Mouse (Mus musculus): ENCODE results near the gene Gss. TPM values are rescaled to one million over a fixed set of nuclear protein-coding genes. Genes with fewer than 3 reads are reported as not detected.

Gene Gss
- polyA plus RNA-seq (2015; fragmentation: Nextera tagmentation; extraction: Ambion mirVana) = 15.9 and 21.7 TPM in 2 replicates

DNA sequence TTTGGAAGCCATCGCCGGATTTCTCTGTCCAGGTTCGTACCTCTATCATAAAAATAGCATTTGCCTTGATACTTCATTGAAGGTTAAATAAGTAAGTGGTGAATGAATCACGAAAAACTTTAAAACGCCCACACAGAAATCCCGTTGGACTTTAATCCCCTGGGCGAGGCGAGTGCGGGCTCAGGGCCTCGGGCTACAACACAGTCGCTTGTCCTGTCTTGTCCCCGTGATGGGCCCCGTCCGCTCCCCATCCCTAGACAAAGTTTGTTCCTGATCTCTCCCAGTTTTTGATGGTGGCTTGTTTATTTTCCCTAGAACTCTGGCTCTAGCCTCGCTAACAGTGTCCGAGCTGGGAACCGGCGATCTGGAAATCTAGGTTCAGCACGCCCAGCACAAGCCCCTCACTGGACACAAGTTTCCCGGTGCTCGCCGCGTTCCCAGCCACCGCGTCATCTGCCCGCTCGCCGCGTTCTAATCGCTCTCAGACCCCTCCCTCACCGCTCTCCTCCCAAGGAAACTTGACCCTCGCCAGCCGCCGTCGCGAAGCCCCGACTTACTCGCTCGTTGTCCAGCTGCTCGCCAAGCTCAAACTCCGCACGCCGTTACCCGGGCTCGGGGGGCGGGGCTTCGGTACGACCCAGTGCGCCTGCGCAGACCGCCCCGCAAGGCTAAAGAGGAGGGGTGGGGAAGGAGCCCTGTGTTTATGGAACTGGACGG lies at the start of gene Gss:
Gene Gss, minus strand, starts transcription at position 674 of the 717 bp plus-strand sequence.
- H3K27me3 ChIP-seq (replicated peaks) = peaks cover 3% of the 10 kb centered on the region
- no peaks in the 10 kb centered on the region for H3K36me3 ChIP-seq
- H3K4me1 ChIP-seq = peaks cover 17% of the 10 kb centered on the region
- peak within 1 kb of the TSS; percentile 83 for H3K27ac ChIP-seq (replicated peaks)
- no peaks in the 10 kb centered on the region for H3K9me3 ChIP-seq (replicated peaks)
- peak within 1 kb of the TSS; percentile 68 for H3K4me3 ChIP-seq (replicated peaks)
- H3K4me2 ChIP-seq = peak within 1 kb of the TSS; percentile 86
- WGBS = under 1% methylated on average over 53 of the region's 53 CpGs
- peak within 1 kb of the TSS; percentile 67 for H3K9ac ChIP-seq (replicated peaks)
- ATAC-seq (ENCODE audit: low FRiP score) = peak; percentile 91

GRCm38 (mm10) chr2:155641540-155642472 lies 49.2 kb upstream of the Gss start:
- H3K27ac ChIP-seq (replicated peaks) = 0 out of 2 replicates have a peak overlapping the region, but pooled peaks have one; percentile 18
- 58% methylated on average over 18 of the region's 18 CpGs for WGBS
- no peaks in the 10 kb centered on the region for H3K4me1 ChIP-seq
- H3K27me3 ChIP-seq (replicated peaks) = no peaks in the 10 kb centered on the region
- ATAC-seq (ENCODE audit: low FRiP score) = no peak
- no peak overlapping the region for H3K9ac ChIP-seq (replicated peaks)
- H3K9me3 ChIP-seq (replicated peaks) = no peaks in the 10 kb centered on the region
- peaks cover 84% of the 10 kb centered on the region for H3K36me3 ChIP-seq
- H3K4me3 ChIP-seq (replicated peaks) = no peak overlapping the region
- H3K4me2 ChIP-seq = no peak overlapping the region

DNA sequence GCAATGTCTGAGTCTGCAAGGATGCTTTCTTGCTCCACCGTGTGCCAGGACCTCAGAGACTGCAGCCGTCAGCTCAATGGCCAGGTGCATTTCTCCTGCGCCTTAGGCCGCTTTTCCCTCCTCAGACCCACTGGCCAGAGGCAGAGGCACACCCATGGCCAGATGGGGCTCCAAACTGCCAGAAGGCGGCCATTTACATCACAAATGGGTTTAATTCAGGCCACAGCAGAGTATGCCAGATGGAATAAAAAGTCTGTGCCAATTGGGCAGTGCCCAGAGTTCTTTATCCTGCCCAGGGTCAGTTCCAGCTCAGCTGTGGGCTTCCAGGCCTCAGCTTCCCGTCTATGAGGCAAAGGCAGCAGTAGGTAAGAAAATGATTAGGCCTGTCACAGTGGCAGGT lies 48.0 kb upstream of the Gss start:
- no peak overlapping the region; the same call in 1 of the 2 replicates for H3K27ac ChIP-seq (replicated peaks)
- no peak overlapping the region for H3K4me3 ChIP-seq (replicated peaks)
- 47% methylated on average over 6 of the region's 6 CpGs for WGBS
- no peaks in the 10 kb centered on the region for H3K4me1 ChIP-seq
- no peak overlapping the region for H3K4me2 ChIP-seq
- H3K27me3 ChIP-seq (replicated peaks) = no peaks in the 10 kb centered on the region; the same call in 1 of the 2 replicates
- no peak overlapping the region for H3K9ac ChIP-seq (replicated peaks)
- peaks cover 87% of the 10 kb centered on the region for H3K36me3 ChIP-seq
- no peaks in the 10 kb centered on the region for H3K9me3 ChIP-seq (replicated peaks)
- no peak for ATAC-seq (ENCODE audit: low FRiP score)

DNA sequence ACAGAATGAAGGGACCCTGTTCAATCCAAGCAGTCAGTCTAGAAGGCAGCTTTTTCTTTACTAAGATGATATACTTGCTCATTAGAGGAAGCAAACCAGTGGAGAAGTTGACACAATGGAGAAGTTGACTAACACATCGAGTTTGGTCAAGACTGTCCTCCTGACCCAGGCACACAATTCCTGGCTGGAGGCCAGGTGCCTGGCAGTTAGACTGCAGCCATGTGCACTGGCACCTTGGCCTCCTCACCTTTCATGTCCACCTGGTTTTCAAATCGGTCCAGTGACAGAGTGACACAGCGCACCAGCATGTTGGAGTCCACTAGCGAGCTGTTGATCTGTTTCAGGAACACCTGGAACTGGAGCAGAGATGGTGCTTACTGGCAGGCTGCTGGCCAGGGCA lies 44.8 kb upstream of the Gss start:
- H3K36me3 ChIP-seq = peaks cover 97% of the 10 kb centered on the region
- peaks cover 28% of the 10 kb centered on the region for H3K27me3 ChIP-seq (replicated peaks)
- no peak overlapping the region for H3K9ac ChIP-seq (replicated peaks)
- H3K4me2 ChIP-seq = no peak overlapping the region
- no peak overlapping the region for H3K4me3 ChIP-seq (replicated peaks)
- no peaks in the 10 kb centered on the region for H3K4me1 ChIP-seq
- no peaks in the 10 kb centered on the region for H3K9me3 ChIP-seq (replicated peaks)
- no peak for ATAC-seq (ENCODE audit: low FRiP score)
- no peak overlapping the region for H3K27ac ChIP-seq (replicated peaks)
- 89% methylated on average over 4 of the region's 4 CpGs for WGBS

DNA sequence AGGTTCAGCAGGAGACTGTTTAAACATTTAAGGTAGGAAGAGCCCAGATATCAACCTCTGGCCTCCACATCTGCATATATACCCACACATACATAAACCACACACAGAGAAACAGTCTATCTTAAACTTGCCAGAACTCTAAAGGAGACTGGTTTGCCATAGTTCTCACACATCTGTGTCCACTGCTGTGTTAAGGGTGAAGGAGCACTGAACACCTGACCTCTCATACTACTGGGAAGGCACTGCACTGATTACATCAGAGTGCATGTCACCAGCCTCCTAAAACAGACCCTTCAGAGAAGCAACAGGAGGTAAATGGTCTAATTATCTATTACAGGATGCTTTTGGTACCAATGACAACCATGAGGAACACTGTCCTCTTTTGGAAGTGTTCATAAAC lies 44.3 kb upstream of the Gss start:
- H3K36me3 ChIP-seq = peaks cover 97% of the 10 kb centered on the region
- H3K9me3 ChIP-seq (replicated peaks) = no peaks in the 10 kb centered on the region
- no peak overlapping the region for H3K9ac ChIP-seq (replicated peaks)
- H3K27ac ChIP-seq (replicated peaks) = no peak overlapping the region
- no peak overlapping the region for H3K4me3 ChIP-seq (replicated peaks)
- no peak for ATAC-seq (ENCODE audit: low FRiP score)
- H3K4me1 ChIP-seq = no peaks in the 10 kb centered on the region
- H3K4me2 ChIP-seq = no peak overlapping the region
- H3K27me3 ChIP-seq (replicated peaks) = peaks cover 33% of the 10 kb centered on the region

- Histone ChIP-seq H3K36me3 (peaks cover 94% of the 10 kb centered on the region), H3K27ac (replicated peaks) (no peak overlapping the region), H3K27me3 (replicated peaks) (peaks cover 42% of the 10 kb centered on the region), H3K4me2 (no peak overlapping the region), H3K9ac (replicated peaks) (no peak overlapping the region), H3K4me1 (peaks cover 5% of the 10 kb centered on the region; the same call in 1 of the 2 replicates), H3K9me3 (replicated peaks) (no peaks in the 10 kb centered on the region), H3K4me3 (replicated peaks) (no peak overlapping the region)
- WGBS = 95% methylated on average over 8 of the region's 8 CpGs
- no peak for ATAC-seq (ENCODE audit: low FRiP score)
Observed at GRCm38 (mm10) chr2:155635961-155636360, 43.4 kb upstream of the Gss start.

DNA sequence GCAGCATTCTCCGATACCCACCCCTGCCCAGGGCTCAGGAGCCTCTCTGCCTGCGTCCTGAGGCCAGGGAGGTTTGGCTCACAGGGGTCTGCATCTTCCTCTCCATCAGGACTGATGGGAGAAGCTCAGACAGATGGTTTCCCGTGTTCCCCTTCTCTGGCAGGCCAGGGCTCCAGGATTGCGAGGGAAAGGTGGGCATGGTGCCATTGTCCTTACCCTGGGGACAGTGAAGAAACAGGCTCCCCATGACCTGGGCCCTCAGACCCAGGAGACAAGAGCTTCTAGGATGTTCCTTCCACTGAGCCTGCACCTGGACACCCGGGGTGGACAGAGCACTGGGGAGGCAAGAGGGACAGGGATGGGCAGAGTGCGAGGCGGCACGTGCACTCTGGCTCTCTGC lies 42.0 kb upstream of the Gss start:
- H3K4me2 ChIP-seq = no peak overlapping the region
- 94% methylated on average over 8 of the region's 8 CpGs for WGBS
- H3K27ac ChIP-seq (replicated peaks) = no peak overlapping the region
- no peak overlapping the region for H3K4me3 ChIP-seq (replicated peaks)
- no peaks in the 10 kb centered on the region for H3K9me3 ChIP-seq (replicated peaks)
- H3K4me1 ChIP-seq = peaks cover 14% of the 10 kb centered on the region
- no peak overlapping the region for H3K9ac ChIP-seq (replicated peaks)
- H3K36me3 ChIP-seq = peaks cover 80% of the 10 kb centered on the region
- H3K27me3 ChIP-seq (replicated peaks) = peaks cover 56% of the 10 kb centered on the region
- ATAC-seq (ENCODE audit: low FRiP score) = no peak

DNA sequence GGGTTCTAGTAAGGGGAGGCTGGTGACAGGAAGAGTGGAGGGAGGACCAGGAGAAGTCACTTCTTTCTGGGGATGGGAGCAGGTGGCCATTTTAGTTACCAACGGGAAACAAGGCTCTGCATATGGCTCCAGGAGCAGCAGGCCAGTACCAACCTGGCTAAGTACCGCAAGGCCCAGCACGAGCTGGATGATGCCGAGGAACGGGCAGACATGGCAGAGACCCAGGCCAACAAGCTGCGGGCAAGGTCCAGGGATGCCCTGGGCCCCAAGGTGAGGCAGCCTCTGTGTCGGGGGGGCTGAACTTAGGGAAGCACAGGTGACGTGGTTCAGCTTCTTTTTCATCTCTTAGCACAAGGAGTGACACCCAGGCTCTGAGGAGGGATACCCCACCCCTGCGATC lies 41.1 kb upstream of the Gss start:
- no peak overlapping the region for H3K4me3 ChIP-seq (replicated peaks)
- peaks cover 73% of the 10 kb centered on the region for H3K36me3 ChIP-seq
- H3K9ac ChIP-seq (replicated peaks) = no peak overlapping the region
- no peak overlapping the region for H3K4me2 ChIP-seq
- H3K4me1 ChIP-seq = peaks cover 23% of the 10 kb centered on the region
- peaks cover 61% of the 10 kb centered on the region for H3K27me3 ChIP-seq (replicated peaks)
- H3K27ac ChIP-seq (replicated peaks) = no peak overlapping the region
- H3K9me3 ChIP-seq (replicated peaks) = no peaks in the 10 kb centered on the region
- WGBS = 89% methylated on average over 9 of the region's 9 CpGs
- ATAC-seq (ENCODE audit: low FRiP score) = no peak

GRCm38 (mm10) chr2:155633121-155633520 lies 40.5 kb upstream of the Gss start:
- ATAC-seq (ENCODE audit: low FRiP score) = no peak
- Histone ChIP-seq H3K4me2 (no peak overlapping the region), H3K36me3 (peaks cover 68% of the 10 kb centered on the region), H3K9me3 (replicated peaks) (no peaks in the 10 kb centered on the region), H3K27ac (replicated peaks) (no peak overlapping the region), H3K27me3 (replicated peaks) (peaks cover 67% of the 10 kb centered on the region), H3K4me3 (replicated peaks) (no peak overlapping the region), H3K4me1 (peaks cover 23% of the 10 kb centered on the region), H3K9ac (replicated peaks) (no peak overlapping the region)
- 70% methylated on average over 19 of the region's 19 CpGs for WGBS

GRCm38 (mm10) chr2:155632138-155632936 lies 39.7 kb upstream of the Gss start:
- no peak overlapping the region for H3K9ac ChIP-seq (replicated peaks)
- H3K9me3 ChIP-seq (replicated peaks) = no peaks in the 10 kb centered on the region
- WGBS = 77% methylated on average over 30 of the region's 30 CpGs
- H3K4me2 ChIP-seq = no peak overlapping the region
- peaks cover 60% of the 10 kb centered on the region for H3K36me3 ChIP-seq
- H3K27ac ChIP-seq (replicated peaks) = no peak overlapping the region
- no peak for ATAC-seq (ENCODE audit: low FRiP score)
- peaks cover 23% of the 10 kb centered on the region for H3K4me1 ChIP-seq
- H3K4me3 ChIP-seq (replicated peaks) = no peak overlapping the region
- H3K27me3 ChIP-seq (replicated peaks) = peaks cover 75% of the 10 kb centered on the region

Measured in neural tube, embryonic 15.5 days (tissue).